Mouse (Mus musculus) kidney, postnatal 0 days (tissue): ENCODE data around the gene 1700023F06Rik. TPM values are rescaled to one million over a fixed set of nuclear protein-coding genes. Genes with fewer than 3 reads are reported as not detected.

Experiments used
- ATAC-seq: fragments of 200-750 bp; cut with Nextera tagmentation; replicated peaks from 2 replicates; pipeline ENCODE4 v1.8.0; 2017; ENCODE audit warnings: low read depth, moderate number of reproducible peaks, moderate TSS enrichment, moderate library complexity; ENCODE audit not compliant: low FRiP score
- DNase-seq: peaks from one replicate; pipeline ENCODE4 v3.0.0-alpha.2; 2016; ENCODE audit warnings: low spot score
- H3K27ac ChIP-seq: fragments of 300-500 bp; sonication (generic); 2 replicates; pipeline ENCODE4 v1.5.1; 2014; ENCODE audit warnings: mild to moderate bottlenecking
- H3K27me3 ChIP-seq: fragments of 300-500 bp; sonication (generic); 2 replicates; pipeline ENCODE4 v1.6.1; 2014; ENCODE audit warnings: low read length, mixed read lengths; ENCODE audit not compliant: insufficient read depth
- H3K36me3 ChIP-seq: fragments of 300-500 bp; sonication (generic); 2 replicates; pipeline ENCODE4 v1.6.1; 2014; ENCODE audit warnings: low read length, mixed read lengths; ENCODE audit not compliant: insufficient read depth
- H3K4me1 ChIP-seq: fragments of 300-500 bp; sonication (generic); replicated peaks from 2 replicates; pipeline ENCODE4 v1.6.1; 2014; ENCODE audit warnings: antibody characterized with exemption, low read length, mixed read lengths; ENCODE audit not compliant: insufficient read depth
- H3K4me2 ChIP-seq: fragments of 300-500 bp; sonication (generic); 2 replicates; pipeline ENCODE4 v1.6.1; 2014; ENCODE audit warnings: mild to moderate bottlenecking, low read length, moderate library complexity, mixed read lengths
- H3K4me3 ChIP-seq: fragments of 300-500 bp; sonication (generic); replicated peaks from 2 replicates; pipeline ENCODE4 v1.5.1; 2014; ENCODE audit warnings: low read depth, low read length
- H3K9ac ChIP-seq: fragments of 300-500 bp; sonication (generic); 2 replicates; pipeline ENCODE4 v1.6.1; 2014; ENCODE audit warnings: low read depth, low read length
- H3K9me3 ChIP-seq: fragments of 300-500 bp; sonication (generic); replicated peaks from 2 replicates; pipeline ENCODE4 v1.6.1; 2016; ENCODE audit warnings: low read length, inconsistent platforms, mixed read lengths
- CTCF ChIP-seq: IDR thresholded peaks from 2 replicates; pipeline ENCODE4 v1.5.1; 2016; ENCODE audit warnings: antibody characterized with exemption, low read depth, mild to moderate bottlenecking, moderate library complexity
- WGBS: fragments of 180-500 bp; shearing (Covaris S2); extraction: QIAGEN DNeasy Blood & Tissue Kit; methylation state at CpG from one replicate; pipeline ENCODE4 v1.1.7; 2014; 5-methylcytosine and 5-hydroxymethylcytosine counted together
- polyA plus RNA-seq: library from polyadenylated mRNA; unstranded; fragments of >200 nt; fragmentation: Nextera tagmentation; extraction: Ambion mirVana; gene quantifications from 2 replicates; pipeline ENCODE4 v1.2.1, GENCODE M21; 2015

Gene 1700023F06Rik
- polyA plus RNA-seq, 1 experiment from 2014 or later, result 0.37 TPM

- no peaks in the 10 kb centered on the region for H3K27me3 ChIP-seq
- no peak overlapping the region for H3K27ac ChIP-seq
- DNase-seq, result no peak
- no peak overlapping the region for H3K4me2 ChIP-seq
- no peak for TF ChIP-seq CTCF
- WGBS, result 86% methylated on average over 1 of the region's 1 CpGs
- H3K9ac ChIP-seq, result no peak overlapping the region
- no peaks in the 10 kb centered on the region for H3K9me3 ChIP-seq
- no peaks in the 10 kb centered on the region for H3K36me3 ChIP-seq
- no peak overlapping the region for H3K4me3 ChIP-seq
- 0 out of 2 replicates have a peak, but pooled peaks cover 16% of the 10 kb centered on the region for H3K4me1 ChIP-seq
- ATAC-seq, result no peak
These were observed 31.8 kb downstream of the 1700023F06Rik start for GRCm38 (mm10) chr11:103176510-103176909.

GRCm38 (mm10) chr11:103175688-103176442 lies 32.5 kb downstream of the 1700023F06Rik start:
- Histone ChIP-seq H3K27me3 (no peaks in the 10 kb centered on the region), H3K4me3 (no peak overlapping the region), H3K4me2 (no peak overlapping the region), H3K27ac (no peak overlapping the region), H3K9me3 (no peaks in the 10 kb centered on the region), H3K4me1 (0 out of 2 replicates have a peak, but pooled peaks cover 19% of the 10 kb centered on the region), H3K9ac (no peak overlapping the region), H3K36me3 (no peaks in the 10 kb centered on the region)
- WGBS, result 55% methylated on average over 14 of the region's 14 CpGs
- no peak for DNase-seq
- no peak for TF ChIP-seq CTCF
- no peak for ATAC-seq

- Histone ChIP-seq H3K36me3 (no peaks in the 10 kb centered on the region), H3K9me3 (no peaks in the 10 kb centered on the region), H3K4me3 (no peak overlapping the region), H3K9ac (no peak overlapping the region), H3K4me2 (no peak overlapping the region), H3K4me1 (0 out of 2 replicates have a peak, but pooled peaks cover 19% of the 10 kb centered on the region), H3K27ac (peak overlapping the region; percentile 64), H3K27me3 (no peaks in the 10 kb centered on the region)
- no peak for DNase-seq
- no peak for TF ChIP-seq CTCF
- no peak for ATAC-seq
- WGBS, result 26% methylated on average over 8 of the region's 8 CpGs
These were observed 33.4 kb downstream of the 1700023F06Rik start for GRCm38 (mm10) chr11:103174891-103175391.

GRCm38 (mm10) chr11:103174411-103174832 lies 33.9 kb downstream of the 1700023F06Rik start:
- peak overlapping the region; percentile 64 for H3K27ac ChIP-seq
- H3K4me2 ChIP-seq, result no peak overlapping the region
- no peaks in the 10 kb centered on the region for H3K9me3 ChIP-seq
- WGBS, result 71% methylated on average over 5 of the region's 5 CpGs
- no peak for TF ChIP-seq CTCF
- ATAC-seq (no peak), DNase-seq (no peak)
- no peak overlapping the region for H3K4me3 ChIP-seq
- H3K36me3 ChIP-seq, result no peaks in the 10 kb centered on the region
- H3K27me3 ChIP-seq, result no peaks in the 10 kb centered on the region
- H3K4me1 ChIP-seq, result 0 out of 2 replicates have a peak, but pooled peaks cover 19% of the 10 kb centered on the region
- H3K9ac ChIP-seq, result no peak overlapping the region

GRCm38 (mm10) chr11:103173771-103174344 lies 34.5 kb downstream of the 1700023F06Rik start:
- no peak for TF ChIP-seq CTCF
- Histone ChIP-seq H3K9ac (no peak overlapping the region), H3K27me3 (no peaks in the 10 kb centered on the region), H3K27ac (no peak overlapping the region), H3K9me3 (no peaks in the 10 kb centered on the region), H3K36me3 (no peaks in the 10 kb centered on the region), H3K4me3 (no peak overlapping the region), H3K4me1 (0 out of 2 replicates have a peak, but pooled peaks cover 19% of the 10 kb centered on the region), H3K4me2 (no peak overlapping the region)
- no peak for ATAC-seq
- DNase-seq, result no peak
- WGBS, result 88% methylated on average over 11 of the region's 11 CpGs

GRCm38 (mm10) chr11:103173041-103173770 lies 35.2 kb downstream of the 1700023F06Rik start:
- H3K4me3 ChIP-seq, result no peak overlapping the region
- H3K9me3 ChIP-seq, result no peaks in the 10 kb centered on the region
- no peak overlapping the region for H3K9ac ChIP-seq
- 0 out of 2 replicates have a peak, but pooled peaks cover 19% of the 10 kb centered on the region for H3K4me1 ChIP-seq
- no peaks in the 10 kb centered on the region for H3K27me3 ChIP-seq
- H3K36me3 ChIP-seq, result no peaks in the 10 kb centered on the region
- peak overlapping the region; percentile 52; the same call in 1 of the 2 replicates for H3K27ac ChIP-seq
- DNase-seq (no peak), ATAC-seq (no peak)
- WGBS, result 78% methylated on average over 7 of the region's 7 CpGs
- no peak for TF ChIP-seq CTCF
- H3K4me2 ChIP-seq, result 0 out of 2 replicates have a peak overlapping the region, but pooled peaks have one; percentile 1
